8 mouse cellular contexts compared by ENCODE assay signal in genomic region chr13:73846589-73847464, GRCm38 (mm10). TPM values are rescaled to one million over a fixed set of nuclear protein-coding genes. Genes with fewer than 3 reads are reported as not detected.
DNase-seq lines count a peak whose midpoint lies in the region; ATAC-seq and TF ChIP-seq lines count a peak whose summit lies in the region.

No protein-coding gene starts in this region.

- WGBS in forebrain, embryonic 11.5 days = under 1% methylated on average over 60 of the region's 65 CpGs
- WGBS in intestine, embryonic 16.5 days = under 1% methylated on average over 65 of the region's 65 CpGs
- under 1% methylated on average over 63 of the region's 65 CpGs for whole genome bisulfite sequencing in midbrain, embryonic 10.5 days

- H3K4me2 ChIP-seq in forebrain, embryonic 11.5 days (ENCODE audit: low read depth, low read length, severe bottlenecking) = peak overlapping the region; percentile 92
- H3K4me2 ChIP-seq in intestine, embryonic 16.5 days (ENCODE audit: low read depth, low read length) = peak overlapping the region; percentile 98

- intact Hi-C loops in gastrocnemius, postnatal 36 days (cut with DNase I) = no loop called here

- peaks cover 0 to 2% of the 10 kb centered on the region in 2 experiments; a peak in 1 of 4 replicates for H3K4me1 ChIP-seq in ES-E14 (ENCODE audit: control insufficient read depth in 2 of 2, insufficient read depth in 2 of 2, low read length in 2 of 2, poor library complexity in 1 of 2)
- no peaks in the 10 kb centered on the region for H3K4me1 ChIP-seq in forebrain, embryonic 11.5 days (replicated peaks; ENCODE audit: control insufficient read depth, insufficient read depth, low read length)
- peaks cover 6% of the 10 kb centered on the region; the same call in 1 of the 2 replicates for H3K4me1 ChIP-seq in intestine, embryonic 16.5 days (ENCODE audit: control insufficient read depth, insufficient read depth, low read length)
- peaks cover 12% of the 10 kb centered on the region for H3K4me1 ChIP-seq in midbrain, embryonic 10.5 days

- H3K27ac ChIP-seq in ES-E14 (ENCODE audit: insufficient read depth, low read depth, low read length, poor library complexity, severe bottlenecking) = no peak overlapping the region
- H3K27ac ChIP-seq in forebrain, embryonic 11.5 days (ENCODE audit: low read depth, low read length) = no peak overlapping the region
- H3K27ac ChIP-seq in intestine, embryonic 16.5 days (ENCODE audit: low read length) = no peak overlapping the region
- peak overlapping the region; percentile 81 for H3K27ac ChIP-seq in midbrain, embryonic 10.5 days (replicated peaks)

- H3K9ac ChIP-seq in ES-E14 (ENCODE audit: insufficient read depth, low read depth, low read length, poor library complexity, severe bottlenecking) = peak overlapping the region; percentile 75
- H3K9ac ChIP-seq in forebrain, embryonic 11.5 days (ENCODE audit: low read length) = peak overlapping the region; percentile 41
- H3K9ac ChIP-seq in intestine, embryonic 16.5 days (ENCODE audit: low read depth, low read length) = peak overlapping the region; percentile 70

- in situ Hi-C loops in ES-E14 (cut with MboI; ENCODE audit: low sequenced_read_pairs in 2 of 2, unreplicated experiment in 2 of 2) = no loop called here

- peaks cover 14% of the 10 kb centered on the region for H3K27me3 ChIP-seq in forebrain, embryonic 11.5 days (ENCODE audit: control insufficient read depth, insufficient read depth, low read length)
- H3K27me3 ChIP-seq in intestine, embryonic 16.5 days (replicated peaks; ENCODE audit: control insufficient read depth, insufficient read depth, low read length) = peaks cover 21% of the 10 kb centered on the region
- H3K27me3 ChIP-seq in midbrain, embryonic 10.5 days (ENCODE audit: low read depth, poor library complexity, severe bottlenecking) = peaks cover 84% of the 10 kb centered on the region

- DNase-seq in gastrocnemius, postnatal 10 days = peak; percentile 37
- DNase-seq in gastrocnemius, postnatal 36 days = no peak
- no peak for DNase-seq in ES-E14 (ENCODE audit: low read depth, low spot score)
- DNase-seq in forebrain, embryonic 11.5 days (ENCODE audit: low spot score) = peak; percentile 72
- no peak for DNase-seq in midbrain, embryonic 10.5 days (ENCODE audit: low spot score)
- peak; percentile 6 to 38 for DNase-seq in thymus, postnatal 10 days (ENCODE audit: low spot score in 2 of 2)
- no peak for DNase-seq in MN1 (ENCODE audit: low spot score)

- no peaks in the 10 kb centered on the region for H3K36me3 ChIP-seq in ES-E14 (ENCODE audit: control insufficient read depth, insufficient read depth, low read length, poor library complexity, severe bottlenecking)
- H3K36me3 ChIP-seq in forebrain, embryonic 11.5 days (ENCODE audit: control insufficient read depth, insufficient read depth, low read length) = no peaks in the 10 kb centered on the region
- no peaks in the 10 kb centered on the region for H3K36me3 ChIP-seq in intestine, embryonic 16.5 days (ENCODE audit: control insufficient read depth, insufficient read depth, low read length)
- H3K36me3 ChIP-seq in midbrain, embryonic 10.5 days = no peaks in the 10 kb centered on the region

- H3K4me3 ChIP-seq in ES-E14 (ENCODE audit: insufficient read depth in 1 of 2, low read depth in 1 of 2, low read length in 2 of 2, poor library complexity in 1 of 2, severe bottlenecking in 1 of 2) = peak overlapping the region; percentile 77 to 86
- peak overlapping the region; percentile 44 for H3K4me3 ChIP-seq in forebrain, embryonic 11.5 days (ENCODE audit: low read depth, low read length)
- peak overlapping the region; percentile 67 for H3K4me3 ChIP-seq in intestine, embryonic 16.5 days (ENCODE audit: low read length)
- H3K4me3 ChIP-seq in midbrain, embryonic 10.5 days = peak overlapping the region; percentile 66

- H3K9me3 ChIP-seq in ES-E14 (ENCODE audit: control insufficient read depth, insufficient read depth, low read depth, low read length) = no peaks in the 10 kb centered on the region
- no peaks in the 10 kb centered on the region for H3K9me3 ChIP-seq in forebrain, embryonic 11.5 days (ENCODE audit: control insufficient read depth, low read length)
- no peaks in the 10 kb centered on the region for H3K9me3 ChIP-seq in intestine, embryonic 16.5 days (ENCODE audit: control insufficient read depth, low read length)
- no peaks in the 10 kb centered on the region for H3K9me3 ChIP-seq in midbrain, embryonic 10.5 days (replicated peaks)

- peak; percentile 66 for ATAC-seq in forebrain, embryonic 11.5 days (replicated peaks; ENCODE audit: low FRiP score)
- ATAC-seq in intestine, embryonic 16.5 days = peak; percentile 77

TF ChIP-seq in ES-E14, 5 proteins besides CTCF, POLR2A, EP300 and RAD21:
- TF ChIP-seq MAFK (IDR thresholded peaks at IDR 0.05; ENCODE audit: insufficient read depth, low read depth, low read length) = no peak
- no peak for TF ChIP-seq HCFC1 (IDR thresholded peaks at IDR 0.05; ENCODE audit: borderline replicate concordance, insufficient read depth, low read length)
- TF ChIP-seq CHD2 (IDR thresholded peaks at IDR 0.05; ENCODE audit: low read depth, low read length) = no peak
- no peak for TF ChIP-seq ZNF384 (IDR thresholded peaks at IDR 0.05; ENCODE audit: low read depth, low read length)
- no peak for TF ChIP-seq ZC3H11A (IDR thresholded peaks at IDR 0.05; ENCODE audit: borderline replicate concordance, low read depth, low read length)

RNA-seq across cellular contexts. Expression of gene Nkd2, which starts 0.6 kb away (rescaled TPM):
- 1 to 10 TPM; 3.5 to 3.9 TPM for total RNA-seq in gastrocnemius, postnatal 10 days (2021)
- total RNA-seq in gastrocnemius, postnatal 36 days (2021) = 1 to 10 TPM; 1.1 to 1.6 TPM
- 1.8 and 2.6 TPM in 2 replicates for total RNA-seq in ES-E14 (2012; rRNA removed)
- polyA plus RNA-seq in forebrain, embryonic 11.5 days (2014; fragmentation: Nextera tagmentation; extraction: Ambion mirVana) = 12.3 and 13.5 TPM in 2 replicates
- polyA plus RNA-seq in intestine, embryonic 16.5 days (2015; fragmentation: Nextera tagmentation; extraction: Ambion mirVana) = 4.1 and 4.2 TPM in 2 replicates
- 13.2 and 14.7 TPM in 2 replicates for polyA plus RNA-seq in midbrain, embryonic 10.5 days (2016; fragmentation: Nextera tagmentation; extraction: Ambion mirVana)

Comparison
In these comparisons a context has a peak if more than half of its experiments do, and no peak if none do; other contexts are left out.
1. DNase-seq: peak in gastrocnemius, postnatal 10 days (single experiment), forebrain, embryonic 11.5 days (single experiment) and thymus, postnatal 10 days (2 of 2); none in gastrocnemius, postnatal 36 days (0 of 2), ES-E14 (single experiment), midbrain, embryonic 10.5 days (single experiment) and MN1 (single experiment).
2. Peak in every context shown above with its lines, with median percentiles within 50 percentile points of each other: H3K4me3 ChIP-seq and H3K9ac ChIP-seq.